In the genomic region with DNA sequence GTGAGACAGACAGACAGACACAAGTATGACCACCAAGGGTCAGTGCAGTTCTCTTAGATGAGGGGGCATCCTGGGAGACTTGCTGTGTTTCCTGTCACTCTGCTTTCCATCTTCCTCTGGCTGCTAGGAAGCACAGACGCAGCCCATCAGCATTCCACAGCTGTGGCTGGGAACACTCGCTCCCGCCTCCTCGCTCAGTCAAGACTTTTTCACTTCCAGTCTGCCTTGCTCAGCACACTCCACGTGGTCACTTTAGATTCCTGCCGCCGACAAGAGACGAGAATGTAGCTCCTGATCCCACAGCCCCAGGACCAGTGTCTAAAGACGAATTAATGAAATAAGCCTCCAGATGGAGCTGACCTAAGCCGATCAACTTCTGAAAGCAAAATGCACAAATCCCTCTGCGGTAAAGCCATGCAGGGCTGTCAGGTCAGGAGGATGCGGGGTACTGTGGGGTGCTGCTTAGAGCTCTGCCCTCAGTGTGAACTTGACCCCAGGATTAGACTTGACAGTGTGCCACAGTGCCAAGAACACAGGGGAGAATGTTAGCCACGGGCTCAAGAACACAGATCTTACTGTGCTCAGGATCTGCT, we compare ENCODE assay signal across 15 mouse cellular contexts.
DNase-seq lines count a peak whose midpoint lies in the region; ATAC-seq and TF ChIP-seq lines count a peak whose summit lies in the region.
"Had no signal": no experiment of that assay in that cellular context is flagged by ENCODE, and none has a peak within 500 bp of the region (broad histone marks: within the 10 kb centered on the region; RNA-seq: fewer than 3 reads in every experiment).

No protein-coding gene starts in this region.

- no peak overlapping the region for H3K4me2 ChIP-seq in lung, embryonic 14.5 days
- no peak overlapping the region for H3K4me2 ChIP-seq in limb, embryonic 14.5 days (replicated peaks; ENCODE audit: low read depth, low read length, severe bottlenecking)
- no peak overlapping the region for H3K4me2 ChIP-seq in stomach, embryonic 14.5 days (replicated peaks; ENCODE audit: low read depth, low read length)
- H3K4me2 ChIP-seq in forebrain, postnatal 0 days (ENCODE audit: low read depth): no peak overlapping the region
- H3K4me2 ChIP-seq: embryonic facial prominence, embryonic 13.5 days had no signal

- no peaks in the 10 kb centered on the region for H3K36me3 ChIP-seq in heart, embryonic 10.5 days
- no peaks in the 10 kb centered on the region for H3K36me3 ChIP-seq in heart, adult 2 months (ENCODE audit: control insufficient read depth, insufficient read depth, low read length)
- no peaks in the 10 kb centered on the region for H3K36me3 ChIP-seq in lung, embryonic 14.5 days (ENCODE audit: insufficient read depth)
- no peaks in the 10 kb centered on the region for H3K36me3 ChIP-seq in limb, embryonic 14.5 days (ENCODE audit: control insufficient read depth, insufficient read depth, low read length)
- no peaks in the 10 kb centered on the region for H3K36me3 ChIP-seq in stomach, embryonic 14.5 days (ENCODE audit: control insufficient read depth, insufficient read depth, low read length)
- no peaks in the 10 kb centered on the region for H3K36me3 ChIP-seq in forebrain, postnatal 0 days (ENCODE audit: insufficient read depth)
- H3K36me3 ChIP-seq: embryonic facial prominence, embryonic 13.5 days; G1E had no signal

- no peak overlapping the region for H3K9ac ChIP-seq in heart, adult 2 months (ENCODE audit: low read depth, low read length)
- no peak overlapping the region for H3K9ac ChIP-seq in lung, embryonic 14.5 days
- no peak overlapping the region for H3K9ac ChIP-seq in limb, embryonic 14.5 days (ENCODE audit: low read depth, low read length, severe bottlenecking)
- no peak overlapping the region for H3K9ac ChIP-seq in stomach, embryonic 14.5 days (replicated peaks; ENCODE audit: low read depth, low read length)
- no peak overlapping the region for H3K9ac ChIP-seq in forebrain, postnatal 0 days
- H3K9ac ChIP-seq: embryonic facial prominence, embryonic 13.5 days; liver, embryonic 14.5 days had no signal

- intact Hi-C loops in heart, adult 2 months (cut with DNase I): no loop called here

- H3K4me1 ChIP-seq in heart, embryonic 10.5 days: peaks cover 13% of the 10 kb centered on the region; the same call in 1 of the 2 replicates
- H3K4me1 ChIP-seq in heart, adult 2 months (ENCODE audit: control insufficient read depth, insufficient read depth, low read length): no peaks in the 10 kb centered on the region
- H3K4me1 ChIP-seq in lung, embryonic 14.5 days (ENCODE audit: insufficient read depth): no peaks in the 10 kb centered on the region
- no peaks in the 10 kb centered on the region for H3K4me1 ChIP-seq in lung, adult 2 months (ENCODE audit: control insufficient read depth, insufficient read depth, low read length)
- no peaks in the 10 kb centered on the region for H3K4me1 ChIP-seq in limb, embryonic 14.5 days (ENCODE audit: control insufficient read depth, insufficient read depth, low read length)
- no peaks in the 10 kb centered on the region for H3K4me1 ChIP-seq in stomach, embryonic 14.5 days (ENCODE audit: control insufficient read depth, insufficient read depth, low read length)
- H3K4me1 ChIP-seq in forebrain, postnatal 0 days (ENCODE audit: insufficient read depth): no peaks in the 10 kb centered on the region

- WGBS in heart, embryonic 10.5 days: 33% methylated on average over 13 of the region's 13 CpGs
- 47% methylated on average over 13 of the region's 13 CpGs for WGBS in heart, adult 2 months
- 22% methylated on average over 13 of the region's 13 CpGs for WGBS in lung, embryonic 14.5 days
- 34% methylated on average over 13 of the region's 13 CpGs for WGBS in lung, adult 2 months
- WGBS in limb, embryonic 14.5 days: 37% methylated on average over 13 of the region's 13 CpGs
- WGBS in stomach, embryonic 14.5 days: 29% methylated on average over 13 of the region's 13 CpGs
- 49% methylated on average over 13 of the region's 13 CpGs for WGBS in forebrain, postnatal 0 days

- H3K27ac ChIP-seq in heart, embryonic 10.5 days: 0 out of 2 replicates have a peak overlapping the region, but pooled peaks have one; percentile 19
- no peak overlapping the region for H3K27ac ChIP-seq in heart, adult 2 months
- no peak overlapping the region for H3K27ac ChIP-seq in lung, embryonic 14.5 days (ENCODE audit: low read depth)
- no peak overlapping the region for H3K27ac ChIP-seq in limb, embryonic 14.5 days (replicated peaks; ENCODE audit: low read depth, low read length)
- no peak overlapping the region for H3K27ac ChIP-seq in stomach, embryonic 14.5 days (ENCODE audit: low read length)
- H3K27ac ChIP-seq in forebrain, postnatal 0 days (ENCODE audit: low read depth, low read length): no peak overlapping the region
- H3K27ac ChIP-seq: embryonic facial prominence, embryonic 13.5 days; liver, embryonic 14.5 days had no signal

- no peak for DNase-seq in heart, embryonic 10.5 days (ENCODE audit: low spot score)
- no peak for DNase-seq in heart, adult 2 months
- peak; percentile 60 for DNase-seq in lung, embryonic 14.5 days
- DNase-seq in lung, adult 2 months: no peak
- DNase-seq in limb, embryonic 14.5 days (ENCODE audit: low spot score): peak; percentile 4
- no peak for DNase-seq in forebrain, postnatal 0 days
- DNase-seq in layer of hippocampus, postnatal 14 days (ENCODE audit: low spot score in 2 of 2): no peak
- DNase-seq: B cell, adult 2 months; cerebellum, adult 18-20 months; thymus, postnatal 14 days had no signal

- H3K9me3 ChIP-seq in heart, embryonic 10.5 days: no peaks in the 10 kb centered on the region
- H3K9me3 ChIP-seq in lung, embryonic 14.5 days (ENCODE audit: low read depth, low read length): no peaks in the 10 kb centered on the region
- no peaks in the 10 kb centered on the region for H3K9me3 ChIP-seq in limb, embryonic 14.5 days (ENCODE audit: control insufficient read depth, low read length)
- H3K9me3 ChIP-seq in stomach, embryonic 14.5 days (ENCODE audit: control insufficient read depth, low read depth, low read length): no peaks in the 10 kb centered on the region
- H3K9me3 ChIP-seq in forebrain, postnatal 0 days (ENCODE audit: low read length): no peaks in the 10 kb centered on the region
- H3K9me3 ChIP-seq: embryonic facial prominence, embryonic 13.5 days had no signal

- no peaks in the 10 kb centered on the region for H3K79me2 ChIP-seq in heart, adult 2 months (replicated peaks; ENCODE audit: control insufficient read depth, insufficient read depth, low read length)

- no peak for TF ChIP-seq EP300 in heart, adult 2 months (IDR thresholded peaks at IDR 0.05; ENCODE audit: insufficient read depth, low read depth, low read length)

- no peak for TF ChIP-seq POLR2A in heart, adult 2 months (IDR thresholded peaks at IDR 0.05; ENCODE audit: insufficient read depth, low read depth, low read length)
- TF ChIP-seq POLR2A in lung, adult 2 months (IDR thresholded peaks at IDR 0.05; ENCODE audit: borderline replicate concordance, extremely low read depth, low read depth, low read length): no peak
- no peak for TF ChIP-seq POLR2A in limb, embryonic 14.5 days (IDR thresholded peaks at IDR 0.05; ENCODE audit: borderline replicate concordance, extremely low read depth, insufficient read depth, insufficient read length)

- peak; percentile 73; the same call in 1 of the 2 replicates for ATAC-seq in lung, embryonic 14.5 days (ENCODE audit: insufficient read depth)
- ATAC-seq in limb, embryonic 14.5 days (ENCODE audit: low FRiP score, low read depth): no peak
- ATAC-seq in stomach, embryonic 14.5 days (ENCODE audit: insufficient number of reproducible peaks, insufficient read depth, low FRiP score, low read depth): peak; percentile 56; the same call in 1 of the 2 replicates
- ATAC-seq in forebrain, postnatal 0 days: no peak
- ATAC-seq: forebrain, embryonic 16.5 days had no signal

- no peaks in the 10 kb centered on the region; the same call in 1 of the 2 replicates for H3K27me3 ChIP-seq in heart, embryonic 10.5 days (ENCODE audit: insufficient read depth, poor library complexity, severe bottlenecking)
- H3K27me3 ChIP-seq in heart, adult 2 months (ENCODE audit: control insufficient read depth, insufficient read depth, low read length): no peaks in the 10 kb centered on the region
- H3K27me3 ChIP-seq in lung, embryonic 14.5 days (ENCODE audit: insufficient read depth, low read length): no peaks in the 10 kb centered on the region
- H3K27me3 ChIP-seq in limb, embryonic 14.5 days (ENCODE audit: control insufficient read depth, insufficient read depth, low read length): no peaks in the 10 kb centered on the region
- H3K27me3 ChIP-seq in stomach, embryonic 14.5 days (ENCODE audit: control insufficient read depth, insufficient read depth, low read length): no peaks in the 10 kb centered on the region
- H3K27me3 ChIP-seq in forebrain, postnatal 0 days (ENCODE audit: insufficient read depth, low read length): no peaks in the 10 kb centered on the region
- H3K27me3 ChIP-seq: embryonic facial prominence, embryonic 13.5 days had no signal

- TF ChIP-seq CTCF in heart, adult 2 months (IDR thresholded peaks at IDR 0.05): no peak
- TF ChIP-seq CTCF in lung, embryonic 14.5 days (IDR thresholded peaks at IDR 0.05; ENCODE audit: low read depth): peak; percentile 21
- TF ChIP-seq CTCF in lung, adult 2 months (IDR thresholded peaks at IDR 0.05; ENCODE audit: insufficient read depth, low read length): no peak
- no peak for TF ChIP-seq CTCF in forebrain, postnatal 0 days (IDR thresholded peaks at IDR 0.05; ENCODE audit: low read depth)

- H3K4me3 ChIP-seq in heart, embryonic 10.5 days: no peak overlapping the region
- no peak overlapping the region for H3K4me3 ChIP-seq in heart, adult 2 months
- no peak overlapping the region for H3K4me3 ChIP-seq in lung, embryonic 14.5 days (ENCODE audit: low read depth, low read length)
- H3K4me3 ChIP-seq in lung, adult 2 months (replicated peaks; ENCODE audit: extremely low read depth, low read depth, low read length): no peak overlapping the region
- H3K4me3 ChIP-seq in limb, embryonic 14.5 days (replicated peaks; ENCODE audit: low read length): no peak overlapping the region
- H3K4me3 ChIP-seq in stomach, embryonic 14.5 days (ENCODE audit: low read depth, low read length): no peak overlapping the region
- no peak overlapping the region for H3K4me3 ChIP-seq in forebrain, postnatal 0 days (ENCODE audit: low read depth, low read length)
- H3K4me3 ChIP-seq: embryonic facial prominence, embryonic 13.5 days had no signal

Comparison
In these comparisons a context has a peak if more than half of its experiments do, and no peak if none do; other contexts are left out.
1. DNase-seq: peak in lung, embryonic 14.5 days (single experiment) and limb, embryonic 14.5 days (single experiment); none in heart, embryonic 10.5 days (single experiment), heart, adult 2 months (0 of 2), lung, adult 2 months (single experiment), forebrain, postnatal 0 days (single experiment) and layer of hippocampus, postnatal 14 days (0 of 2).
2. ATAC-seq: peak in lung, embryonic 14.5 days (single experiment) and stomach, embryonic 14.5 days (single experiment); none in limb, embryonic 14.5 days (single experiment) and forebrain, postnatal 0 days (single experiment).